Mouse (Mus musculus) spleen, embryonic (tissue): ENCODE results near the gene Cd84.

Experiments
- CTCF ChIA-PET: fragments of 350-600 bp; sonication (Branson Sonifier 250); formaldehyde crosslinking; loops from one replicate; lab custom pipeline; 2022; lab: Charles Lee

Gene Cd84

GRCm38 (mm10) chr1:171915638-171916458 lies 76.4 kb downstream of the Cd84 start:
- CTCF ChIA-PET = no interaction called here

- CTCF ChIA-PET = interaction anchor here (0.7 kb wide), 1 partner anchor 32 kb away, joined by 4 read pairs; no protein-coding TSS in a partner anchor
Measured at GRCm38 (mm10) chr1:171917305-171918039, 78.0 kb downstream of the Cd84 start, which contains the start of gene Slamf6. TSS of gene Slamf6 (plus strand) at chr1:171917515.

GRCm38 (mm10) chr1:171918136-171918920 lies 78.8 kb downstream of the Cd84 start:
- CTCF ChIA-PET = no interaction called here

GRCm38 (mm10) chr1:171919193-171919592 lies 79.7 kb downstream of the Cd84 start:
- CTCF ChIA-PET = no interaction called here

GRCm38 (mm10) chr1:171919901-171920510 lies 80.5 kb downstream of the Cd84 start:
- CTCF ChIA-PET = interaction anchor here (0.8 to 1.0 kb wide), 2 partner anchors 24 to 46 kb away, joined by 3 to 13 read pairs; partner anchors contain the start of gene Gm10521

- CTCF ChIA-PET = interaction anchor here (0.8 kb wide), 1 partner anchor 47 kb away, joined by 13 read pairs; no protein-coding TSS in a partner anchor
Measured at GRCm38 (mm10) chr1:171920989-171921621, 81.6 kb downstream of the Cd84 start.

- CTCF ChIA-PET = no interaction called here
Measured at GRCm38 (mm10) chr1:171921641-171922040, 82.1 kb downstream of the Cd84 start.

- CTCF ChIA-PET = interaction anchor here (0.6 to 0.7 kb wide), 2 partner anchors 30 to 74 kb away, joined by 3 to 4 read pairs; no protein-coding TSS in a partner anchor
Measured at GRCm38 (mm10) chr1:171922844-171923243, 83.3 kb downstream of the Cd84 start.

- CTCF ChIA-PET = no interaction called here
Measured at GRCm38 (mm10) chr1:171924900-171925299, 85.4 kb downstream of the Cd84 start.

GRCm38 (mm10) chr1:171933851-171934250 lies 94.4 kb downstream of the Cd84 start:
- CTCF ChIA-PET = no interaction called here

- CTCF ChIA-PET = interaction anchor here (0.7 kb wide), 1 partner anchor 303 kb away, joined by 10 read pairs; no protein-coding TSS in a partner anchor
Measured at GRCm38 (mm10) chr1:171938952-171939948, 99.8 kb downstream of the Cd84 start.
